Mouse (Mus musculus) myocyte (in vitro differentiated cells): Measurements from ENCODE around the gene Nlrp4f. TPM values are rescaled to one million over a fixed set of nuclear protein-coding genes. Genes with fewer than 3 reads are reported as not detected.

Source experiments
- H3K27me3 ChIP-seq: one replicate; pipeline ENCODE4 v1.6.1; 2011; ENCODE audit not compliant: control insufficient read depth, insufficient read depth, insufficient read length
- H3K36me3 ChIP-seq: one replicate; pipeline ENCODE4 v1.6.1; 2011; ENCODE audit not compliant: control insufficient read depth, insufficient read depth
- H3K4me2 ChIP-seq: one replicate; pipeline ENCODE4 v1.6.1; 2011; ENCODE audit warnings: low read depth, control low read depth
- H3K4me3 ChIP-seq: one replicate; pipeline ENCODE4 v1.5.1; 2011; ENCODE audit warnings: mild to moderate bottlenecking, control low read depth, moderate library complexity
- H3K79me2 ChIP-seq: one replicate; pipeline ENCODE4 v1.6.1; 2011; ENCODE audit not compliant: control insufficient read depth, insufficient read depth
- H3ac ChIP-seq: one replicate; pipeline ENCODE4 v1.6.1; 2011; ENCODE audit not compliant: control insufficient read depth, insufficient read length
- MYOG ChIP-seq, 3 experiments: IDR thresholded peaks; one replicate each; pipeline ENCODE4 v1.6.1; 2011; ENCODE audit warnings: control low read depth in 2 of 3, low read depth in 2 of 3, mild to moderate bottlenecking in 2 of 3; ENCODE audit not compliant: insufficient read length in 2 of 3, control insufficient read depth in 1 of 3, insufficient read depth in 1 of 3
- POLR2A ChIP-seq: IDR thresholded peaks from one replicate; pipeline ENCODE4 v1.6.1; 2011; ENCODE audit warnings: low read depth, mild to moderate bottlenecking, control low read depth, moderate library complexity; ENCODE audit not compliant: insufficient read length
- polyA plus RNA-seq: library from polyadenylated mRNA; unstranded; fragments of >200 nt; fragmentation: generic; extraction: Trizol; gene quantifications from one replicate; pipeline ENCODE4 v1.2.1, GENCODE M21; 2012; ENCODE audit warnings: missing spikeins

Gene Nlrp4f
- polyA plus RNA-seq, 1 experiment, result not detected

- H3K79me2 ChIP-seq, result no peaks in the 10 kb centered on the region
- no peaks in the 10 kb centered on the region for H3K36me3 ChIP-seq
- TF ChIP-seq MYOG (IDR thresholded peaks at IDR 0.05; ENCODE audit: control insufficient read depth in 1 of 3, insufficient read depth in 1 of 3, insufficient read length in 2 of 3, low read depth in 2 of 3), result no peak
- no peak for TF ChIP-seq POLR2A
- H3K27me3 ChIP-seq, result no peaks in the 10 kb centered on the region
- no peak within 1 kb of the TSS for H3K4me3 ChIP-seq
- H3ac ChIP-seq, result no peak within 1 kb of the TSS
- no peak within 1 kb of the TSS for H3K4me2 ChIP-seq
Measured at GRCm38 (mm10) chr13:65137789-65138188, 68.0 kb downstream of the Nlrp4f start, which contains the start of gene Olfr465-ps1. Olfr465-ps1 (plus strand) TSS chr13:65138089.

Other genes starting within 250 kb of the Nlrp4f start
- not detected for gene Spata31d1c, start 172.9 kb downstream of the Nlrp4f start, polyA plus RNA-seq
- not detected for gene Prss47, start 153.2 kb downstream of the Nlrp4f start, polyA plus RNA-seq
- gene Mfsd14b, start 93.0 kb downstream of the Nlrp4f start, polyA plus RNA-seq, result 6.0 TPM
- gene Olfr465-ps1, start 67.9 kb downstream of the Nlrp4f start, polyA plus RNA-seq, result not detected
- not detected for gene Olfr466, start 55.7 kb downstream of the Nlrp4f start, polyA plus RNA-seq
- gene Gm10775, start 53.6 kb upstream of the Nlrp4f start, polyA plus RNA-seq, result not detected
- gene Zfp369, start 72.8 kb upstream of the Nlrp4f start, polyA plus RNA-seq, result 11.9 TPM